Mouse (Mus musculus) brain, embryonic 14.5 days (tissue): Measurements from ENCODE around the gene Gm10277.

Experiments
- CTCF ChIP-seq: fragments of 200-500 bp; IDR thresholded peaks from 2 replicates; pipeline ENCODE4 v1.5.1; 2012; ENCODE audit warnings: inconsistent platforms, mild to moderate bottlenecking, moderate library complexity, borderline replicate concordance; ENCODE audit not compliant: insufficient read depth, insufficient read length; ENCODE audit errors: extremely low read depth
- POLR2A ChIP-seq: fragments of 200-500 bp; IDR thresholded peaks from 2 replicates; pipeline ENCODE4 v1.6.1; 2012; ENCODE audit warnings: mild to moderate bottlenecking, inconsistent platforms, borderline replicate concordance; ENCODE audit not compliant: poor library complexity, insufficient read depth, insufficient read length, severe bottlenecking; ENCODE audit errors: extremely low read depth

DNA sequence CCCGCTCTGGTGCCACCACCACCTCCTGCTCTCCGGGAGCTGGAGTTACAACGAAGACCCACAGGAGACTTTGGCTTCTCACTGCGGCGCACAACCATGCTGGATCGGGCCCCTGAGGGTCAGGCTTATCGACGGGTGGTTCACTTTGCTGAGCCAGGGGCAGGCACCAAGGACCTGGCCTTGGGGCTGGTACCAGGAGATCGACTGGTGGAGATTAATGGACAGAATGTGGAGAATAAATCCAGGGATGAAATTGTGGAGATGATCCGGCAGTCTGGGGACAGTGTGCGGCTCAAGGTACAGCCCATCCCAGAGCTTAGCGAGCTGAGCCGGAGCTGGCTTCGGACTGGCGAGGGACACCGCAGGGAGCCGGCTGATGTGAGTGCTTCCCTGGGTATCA, 9.6 kb downstream of the Gm10277 start:
- TF ChIP-seq CTCF (no peak), POLR2A (no peak)
